Mouse (Mus musculus) kidney, embryonic 14.5 days (tissue): ENCODE data around the gene Tnrc6c. TPM values are rescaled to one million over a fixed set of nuclear protein-coding genes. Genes with fewer than 3 reads are reported as not detected.

Source experiments
- ATAC-seq: fragments of 200-750 bp; cut with Nextera tagmentation; 2 replicates; pipeline ENCODE4 v1.8.0; 2017; ENCODE audit warnings: moderate number of reproducible peaks, mild to moderate bottlenecking, moderate TSS enrichment, moderate library complexity; ENCODE audit not compliant: low FRiP score, low TSS enrichment
- H3K27ac ChIP-seq: fragments of 300-500 bp; sonication (generic); 2 replicates; pipeline ENCODE4 v1.5.1; 2014; ENCODE audit warnings: low read depth, mild to moderate bottlenecking, low read length, moderate library complexity, mixed read lengths
- H3K27me3 ChIP-seq: fragments of 300-500 bp; sonication (generic); 2 replicates; pipeline ENCODE4 v1.6.1; 2014; ENCODE audit warnings: mild to moderate bottlenecking, low read length; ENCODE audit not compliant: control insufficient read depth, insufficient read depth
- H3K36me3 ChIP-seq: fragments of 300-500 bp; sonication (generic); 2 replicates; pipeline ENCODE4 v1.6.1; 2014; ENCODE audit warnings: low read length, mixed read lengths; ENCODE audit not compliant: control insufficient read depth, insufficient read depth
- H3K4me1 ChIP-seq: fragments of 300-500 bp; sonication (generic); 2 replicates; pipeline ENCODE4 v1.6.1; 2014; ENCODE audit warnings: low read length, mixed read lengths; ENCODE audit not compliant: control insufficient read depth, insufficient read depth
- H3K4me2 ChIP-seq: fragments of 300-500 bp; sonication (generic); replicated peaks from 2 replicates; pipeline ENCODE4 v1.6.1; 2014; ENCODE audit warnings: low read depth, mild to moderate bottlenecking, low read length
- H3K4me3 ChIP-seq: fragments of 300-500 bp; sonication (generic); 2 replicates; pipeline ENCODE4 v1.5.1; 2014; ENCODE audit warnings: mild to moderate bottlenecking, low read length
- H3K9ac ChIP-seq: fragments of 300-500 bp; sonication (generic); 2 replicates; pipeline ENCODE4 v1.6.1; 2014; ENCODE audit warnings: low read depth, mild to moderate bottlenecking, low read length, moderate library complexity
- H3K9me3 ChIP-seq: fragments of 300-500 bp; sonication (generic); 2 replicates; pipeline ENCODE4 v1.6.1; 2016; ENCODE audit warnings: low read length; ENCODE audit not compliant: control insufficient read depth
- WGBS: fragments of 180-500 bp; shearing (Covaris S2); extraction: QIAGEN DNeasy Blood & Tissue Kit; methylation state at CpG from one replicate; pipeline ENCODE4 v1.1.7; 2014; 5-methylcytosine and 5-hydroxymethylcytosine counted together
- polyA plus RNA-seq: library from polyadenylated mRNA; unstranded; fragments of >200 nt; fragmentation: Nextera tagmentation; extraction: Ambion mirVana; gene quantifications from 2 replicates; pipeline ENCODE4 v1.2.1, GENCODE M21; 2014

The Tnrc6c gene
- polyA plus RNA-seq, 1 experiment from 2014 or later: 13.2 TPM

DNA sequence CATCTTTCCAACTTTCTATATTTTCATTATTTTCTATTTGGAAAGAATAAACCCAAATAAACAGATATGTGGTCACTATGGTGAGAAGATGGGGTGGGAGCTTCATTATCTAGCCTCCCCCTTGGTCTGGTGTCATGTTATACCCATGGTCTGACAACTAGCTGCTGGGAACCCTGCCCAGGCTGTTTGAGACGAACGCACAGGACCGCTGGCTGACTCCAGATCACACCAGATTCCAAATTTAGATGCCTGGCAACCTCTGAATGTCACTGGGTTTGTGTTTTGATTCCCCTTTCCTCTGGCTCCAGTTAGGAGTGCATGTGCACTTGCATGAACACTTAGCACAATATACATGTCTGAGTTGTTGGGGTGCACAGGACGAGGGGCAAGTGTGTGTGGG, 7.3 kb upstream of the Tnrc6c start:
- H3K27ac ChIP-seq: no peak overlapping the region
- no peak overlapping the region for H3K4me2 ChIP-seq
- no peak for ATAC-seq
- H3K4me3 ChIP-seq: no peak overlapping the region
- WGBS: 81% methylated on average over 4 of the region's 4 CpGs
- no peak overlapping the region for H3K9ac ChIP-seq
- H3K9me3 ChIP-seq: no peaks in the 10 kb centered on the region
- peaks cover 7% of the 10 kb centered on the region; the same call in 1 of the 2 replicates for H3K27me3 ChIP-seq
- no peaks in the 10 kb centered on the region for H3K4me1 ChIP-seq
- H3K36me3 ChIP-seq: no peaks in the 10 kb centered on the region

DNA sequence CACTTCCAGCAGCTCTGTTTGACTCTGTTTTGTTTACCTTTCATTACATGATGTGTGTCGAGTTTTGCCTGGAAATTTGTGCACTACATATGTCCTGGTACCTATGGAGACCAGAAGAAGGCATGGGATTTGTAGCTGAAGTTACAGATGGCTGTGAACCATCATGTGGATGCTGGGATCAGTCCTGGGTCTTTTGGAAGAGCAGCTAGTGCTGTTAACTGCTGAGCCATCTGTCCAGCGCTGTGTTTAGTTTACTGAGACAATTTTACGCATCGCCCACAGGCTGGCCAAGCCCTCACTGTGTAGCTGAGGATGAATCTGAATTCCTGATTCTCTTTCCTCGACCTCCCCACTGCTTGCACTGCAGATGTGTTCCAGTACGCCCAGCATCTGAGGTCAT, 6.1 kb upstream of the Tnrc6c start:
- Histone ChIP-seq H3K27ac (no peak overlapping the region), H3K9ac (no peak overlapping the region), H3K36me3 (no peaks in the 10 kb centered on the region), H3K27me3 (peaks cover 12% of the 10 kb centered on the region), H3K4me1 (no peaks in the 10 kb centered on the region), H3K4me3 (no peak overlapping the region), H3K4me2 (no peak overlapping the region), H3K9me3 (no peaks in the 10 kb centered on the region)
- WGBS: 66% methylated on average over 6 of the region's 6 CpGs
- ATAC-seq: no peak

DNA sequence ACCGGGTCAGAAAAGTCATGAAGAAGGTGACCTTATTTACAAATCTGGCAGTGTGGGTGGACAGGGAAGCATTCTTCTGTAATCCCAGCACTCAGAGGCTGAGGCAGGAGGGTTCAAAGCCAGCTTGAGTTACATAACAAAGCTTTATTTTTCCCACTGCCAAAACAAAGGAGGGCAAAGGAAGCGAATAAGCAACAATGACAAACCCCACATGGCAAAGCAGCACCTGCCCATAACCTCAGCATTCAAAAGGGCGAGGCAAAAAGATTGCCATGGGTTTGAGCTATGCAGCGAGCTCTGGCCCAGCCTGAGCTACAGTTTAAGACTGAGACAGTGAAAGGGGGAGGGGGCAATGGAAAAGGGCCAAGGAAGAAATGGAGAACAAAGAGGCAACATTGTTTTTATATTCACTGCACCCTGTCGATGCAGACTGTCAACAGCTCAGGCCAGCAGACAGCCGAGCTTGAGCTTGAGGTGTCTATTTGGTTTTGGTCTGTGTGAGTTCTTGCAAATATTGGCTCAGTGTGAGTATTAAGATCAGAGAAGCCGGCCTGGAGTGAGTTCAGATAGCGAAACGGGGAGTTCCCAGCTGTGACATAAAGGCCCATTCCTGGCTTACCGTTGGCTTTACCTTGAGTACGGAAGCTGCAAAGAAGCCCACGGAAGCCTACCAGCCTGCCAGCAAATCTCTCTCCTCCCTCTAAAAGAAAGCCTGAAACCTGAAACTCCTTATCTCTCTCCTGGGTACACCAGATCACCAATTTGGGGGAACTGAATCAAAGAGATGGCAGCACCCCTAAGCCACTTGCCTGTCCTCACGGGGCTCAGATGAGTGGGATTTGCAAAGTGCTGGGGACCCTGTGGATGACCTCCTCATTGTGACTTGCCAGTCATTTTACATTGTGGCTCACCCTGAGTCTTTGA, 3.1 kb upstream of the Tnrc6c start:
- Histone ChIP-seq H3K4me3 (no peak overlapping the region), H3K9ac (no peak overlapping the region), H3K4me2 (no peak overlapping the region), H3K27ac (no peak overlapping the region), H3K4me1 (peaks cover 8% of the 10 kb centered on the region; the same call in 1 of the 2 replicates), H3K27me3 (peaks cover 5% of the 10 kb centered on the region; the same call in 1 of the 2 replicates), H3K36me3 (no peaks in the 10 kb centered on the region), H3K9me3 (no peaks in the 10 kb centered on the region)
- 79% methylated on average over 13 of the region's 13 CpGs for WGBS
- no peak for ATAC-seq

DNA sequence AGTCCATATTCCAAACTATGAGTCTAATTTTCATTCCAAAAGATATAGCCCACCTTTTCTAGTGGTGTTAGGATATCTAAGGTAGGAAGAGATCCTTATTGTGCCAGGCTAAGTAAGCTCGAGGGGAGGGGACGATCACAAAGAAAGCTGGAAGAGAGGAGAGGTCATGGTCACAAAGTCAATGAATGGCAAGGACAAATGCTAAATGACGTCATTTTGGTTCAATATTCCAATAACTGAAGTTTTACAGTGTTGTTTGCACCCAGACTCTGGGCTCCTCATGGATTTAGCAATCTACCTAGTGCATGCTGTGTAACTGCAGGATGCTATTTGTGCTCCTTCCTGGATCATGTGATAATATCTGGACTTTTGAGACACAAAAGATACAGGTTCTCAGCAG, 1.2 kb upstream of the Tnrc6c start:
- Histone ChIP-seq H3K4me2 (peak overlapping the region; percentile 92), H3K27me3 (peaks cover 5% of the 10 kb centered on the region; the same call in 1 of the 2 replicates), H3K9ac (no peak overlapping the region), H3K9me3 (no peaks in the 10 kb centered on the region), H3K4me1 (peaks cover 20% of the 10 kb centered on the region), H3K27ac (no peak overlapping the region), H3K36me3 (no peaks in the 10 kb centered on the region), H3K4me3 (peak overlapping the region; percentile 82; the same call in 1 of the 2 replicates)
- ATAC-seq: no peak
- WGBS: 70% methylated on average over 3 of the region's 3 CpGs

DNA sequence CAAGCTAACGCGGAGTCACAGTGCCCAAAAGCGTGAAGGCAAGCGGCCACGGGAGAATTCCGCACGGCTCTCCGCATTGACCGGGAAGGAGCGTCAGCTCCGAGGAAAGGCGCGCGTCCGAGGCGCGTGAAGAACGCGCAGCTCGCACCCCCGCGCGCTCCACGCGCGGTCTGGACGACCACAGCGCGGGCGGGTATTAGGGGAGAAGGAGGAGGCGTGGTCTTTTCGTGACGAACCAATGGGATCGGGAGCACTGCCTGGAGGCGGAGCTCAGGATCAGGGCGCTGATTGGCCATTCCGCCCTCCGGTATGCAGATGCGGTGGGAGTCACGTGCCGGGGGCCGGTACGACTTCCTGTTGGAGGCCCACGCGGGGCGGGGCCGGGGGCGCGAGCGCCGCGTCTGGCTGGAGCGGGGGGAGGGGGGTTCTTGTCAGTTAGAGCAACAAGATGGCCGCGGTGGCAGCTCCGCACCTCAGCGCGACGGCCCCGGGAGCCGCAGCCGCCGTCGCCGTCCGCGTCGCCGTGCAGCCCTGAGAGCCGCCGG, 363 bp downstream of the Tnrc6c start:
- WGBS: under 1% methylated on average over 52 of the region's 71 CpGs
- peak; percentile 97 for ATAC-seq
- peaks cover 5% of the 10 kb centered on the region; the same call in 1 of the 2 replicates for H3K27me3 ChIP-seq

DNA sequence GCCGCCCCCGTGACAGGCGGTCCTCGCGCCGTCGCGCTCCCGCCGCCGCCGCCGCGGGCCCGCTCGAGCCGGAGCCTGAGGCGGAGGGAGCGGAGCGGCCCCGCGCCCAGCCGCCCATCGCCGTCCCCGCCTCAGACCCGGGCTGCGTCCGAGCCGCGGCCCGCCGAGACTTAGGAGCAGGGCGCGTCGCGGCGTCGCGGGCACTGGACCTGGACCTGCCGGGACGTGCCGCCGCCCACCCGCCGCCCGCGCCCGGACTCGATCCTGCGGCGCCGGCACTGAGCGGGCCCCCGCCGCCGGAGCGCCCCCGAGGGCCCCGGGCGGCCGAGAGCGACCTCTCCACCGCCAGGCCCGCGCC, 824 bp downstream of the Tnrc6c start:
- Histone ChIP-seq H3K4me2 (peak overlapping the region; percentile 81), H3K4me1 (peaks cover 28% of the 10 kb centered on the region), H3K9me3 (no peaks in the 10 kb centered on the region), H3K9ac (peak overlapping the region; percentile 98), H3K27ac (peak overlapping the region; percentile 87), H3K4me3 (peak overlapping the region; percentile 82), H3K27me3 (peaks cover 5% of the 10 kb centered on the region; the same call in 1 of the 2 replicates), H3K36me3 (no peaks in the 10 kb centered on the region)
- WGBS: 0% methylated on average over 50 of the region's 66 CpGs
- peak; percentile 69 for ATAC-seq

More for the DNA sequence above, 363 bp downstream of the Tnrc6c start:
- Histone ChIP-seq H3K9me3 (no peaks in the 10 kb centered on the region), H3K9ac (peak overlapping the region; percentile 98), H3K4me3 (peak overlapping the region; percentile 82), H3K36me3 (no peaks in the 10 kb centered on the region), H3K4me2 (peak overlapping the region; percentile 92), H3K27ac (peak overlapping the region; percentile 87), H3K4me1 (peaks cover 28% of the 10 kb centered on the region)

DNA sequence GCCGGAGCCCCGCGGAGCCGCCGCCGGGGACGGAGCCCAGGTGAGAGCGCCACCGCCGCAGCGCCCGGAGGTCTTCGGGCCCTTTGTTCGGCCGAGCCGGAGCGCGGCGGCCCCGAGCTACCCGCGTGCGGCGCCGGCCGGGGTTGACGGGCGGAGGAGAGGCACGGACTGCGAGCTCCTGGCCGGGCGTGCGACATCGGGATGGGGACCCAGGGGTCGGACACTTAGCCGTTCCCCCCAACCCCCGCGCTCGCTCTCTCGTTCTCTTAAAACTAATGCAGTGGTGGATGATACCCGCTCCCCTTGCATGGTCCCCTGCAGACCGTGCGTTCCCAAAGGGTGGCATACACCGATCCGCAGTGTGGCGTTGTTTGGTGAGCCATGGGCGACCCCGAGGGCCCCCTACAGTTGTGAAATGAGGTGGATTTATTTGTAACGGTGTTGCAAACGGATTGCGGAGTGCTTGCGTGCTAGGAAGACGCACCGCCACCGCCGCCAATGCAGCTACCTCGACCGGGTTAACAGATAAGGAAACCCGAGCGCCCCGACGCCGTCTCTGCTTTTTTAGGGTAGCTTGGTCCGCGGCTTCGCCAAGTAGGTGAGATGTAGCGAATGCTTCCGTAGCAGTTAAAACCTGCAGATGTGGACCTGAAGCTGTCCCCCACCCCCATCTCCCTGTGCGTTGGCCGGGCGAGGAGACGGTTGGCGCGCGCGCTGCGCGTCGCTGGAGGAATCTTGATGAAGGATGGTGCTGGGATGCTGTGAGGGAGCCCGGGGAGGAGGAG, 1.4 kb downstream of the Tnrc6c start:
- H3K27me3 ChIP-seq: peaks cover 5% of the 10 kb centered on the region; the same call in 1 of the 2 replicates
- peak overlapping the region; percentile 87 for H3K27ac ChIP-seq
- under 1% methylated on average over 63 of the region's 80 CpGs for WGBS
- peak overlapping the region; percentile 98 for H3K9ac ChIP-seq
- ATAC-seq: peak; percentile 4; the same call in 1 of the 2 replicates
- peak overlapping the region; percentile 81 for H3K4me2 ChIP-seq
- peaks cover 28% of the 10 kb centered on the region for H3K4me1 ChIP-seq
- peak overlapping the region; percentile 82 for H3K4me3 ChIP-seq
- no peaks in the 10 kb centered on the region for H3K36me3 ChIP-seq
- no peaks in the 10 kb centered on the region for H3K9me3 ChIP-seq

DNA sequence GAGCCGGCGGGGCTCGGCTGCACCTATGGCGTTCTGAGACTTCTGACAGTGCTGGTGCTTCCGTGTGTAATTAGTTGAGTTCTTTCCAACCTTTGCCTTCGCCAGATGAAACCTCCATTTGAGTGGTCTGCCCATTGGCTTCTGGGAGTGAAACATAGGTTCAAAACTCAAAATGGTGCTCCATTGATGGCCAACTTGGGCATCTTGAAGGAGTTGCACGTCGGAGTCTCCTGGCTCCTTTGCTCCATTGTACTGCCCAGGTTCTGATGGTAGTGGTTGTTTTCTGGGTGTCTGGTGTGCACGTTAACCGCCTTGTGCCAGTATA, 1.9 kb downstream of the Tnrc6c start:
- ATAC-seq: no peak

More for the DNA sequence above, 1.9 kb downstream of the Tnrc6c start:
- Histone ChIP-seq H3K9ac (peak overlapping the region; percentile 98), H3K27ac (no peak overlapping the region), H3K4me3 (peak overlapping the region; percentile 82), H3K4me1 (peaks cover 28% of the 10 kb centered on the region), H3K9me3 (no peaks in the 10 kb centered on the region), H3K4me2 (peak overlapping the region; percentile 81), H3K36me3 (no peaks in the 10 kb centered on the region), H3K27me3 (peaks cover 5% of the 10 kb centered on the region; the same call in 1 of the 2 replicates)
- 9% methylated on average over 10 of the region's 10 CpGs for WGBS
